Mouse (Mus musculus) thymus, postnatal 10 days (tissue): Measurements from ENCODE around the gene Cybc1.

Experiments used
- DNase-seq, 2 experiments: peaks; one replicate each; pipeline ENCODE4 v3.0.0; 2021; ENCODE audit warnings: low spot score in 2 of 2

The Cybc1 gene

DNA sequence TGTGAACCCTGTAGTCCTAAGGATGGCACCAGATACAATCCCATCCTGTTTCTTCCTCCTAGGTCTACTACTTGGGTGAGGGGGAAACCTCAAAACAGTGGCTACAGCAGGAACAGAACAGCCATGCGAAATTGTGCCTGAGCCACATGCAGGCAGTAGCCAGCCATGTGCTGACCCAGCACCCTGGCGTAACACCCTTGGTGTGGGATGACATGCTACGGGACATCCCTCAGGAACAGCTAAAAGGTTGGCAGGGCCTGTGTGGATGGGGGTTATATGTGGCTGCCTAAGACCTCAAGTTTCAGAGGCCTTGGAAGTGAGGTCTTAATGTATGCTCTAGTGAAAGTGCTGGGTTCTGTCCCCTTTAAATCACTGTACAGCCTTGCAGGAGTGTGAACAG lies 12.3 kb downstream of the Cybc1 start:
- no peak for DNase-seq

DNA sequence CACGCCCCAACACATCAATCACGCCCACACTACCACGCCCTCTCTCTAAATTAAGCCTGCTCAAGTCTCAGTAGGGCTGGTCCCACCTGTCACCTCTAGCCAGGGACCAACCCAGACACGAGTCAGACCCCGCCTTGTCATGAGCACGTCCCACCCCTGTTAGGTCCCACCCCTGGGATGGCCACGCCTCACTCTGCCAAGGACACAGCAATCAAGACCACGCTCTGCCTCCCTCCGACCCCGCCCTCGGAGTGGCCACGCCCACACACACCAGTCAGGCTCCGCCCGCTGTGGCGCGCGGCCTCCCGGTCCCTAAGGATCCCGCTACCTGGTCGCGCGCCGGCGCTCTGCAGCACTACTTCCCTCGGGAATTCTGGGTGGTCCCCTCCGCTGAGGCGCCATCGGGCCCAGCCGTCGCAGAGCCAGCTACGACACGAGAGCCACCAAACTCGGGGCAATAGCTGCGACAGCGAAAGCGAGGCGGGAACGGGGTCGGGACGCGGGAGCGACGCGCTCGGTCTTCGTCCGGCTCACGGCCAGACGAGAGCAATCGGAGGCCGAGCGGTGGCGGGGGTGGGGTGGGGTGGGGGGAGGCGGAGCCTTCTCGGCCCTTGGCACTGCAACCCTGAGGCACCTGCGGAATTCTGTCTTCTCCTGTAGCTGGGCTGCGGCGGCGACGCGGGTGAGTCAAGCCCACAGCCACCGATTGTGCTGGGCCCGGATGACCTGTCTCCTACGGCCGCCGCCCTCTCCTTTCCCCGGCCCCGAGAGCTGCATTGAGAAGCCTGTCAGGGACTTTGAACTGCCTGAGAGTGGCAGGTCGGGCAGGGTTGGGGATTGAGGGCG lies 24.7 kb downstream of the Cybc1 start, which contains the start of the genes Hexdc and Ogfod3:
Gene Hexdc (plus strand): TSS at position 273 of the 846 bp plus-strand sequence.
Gene Ogfod3 (minus strand): TSS at position 551 of the 846 bp plus-strand sequence.
- DNase-seq: peak; percentile 93 to 96

DNA sequence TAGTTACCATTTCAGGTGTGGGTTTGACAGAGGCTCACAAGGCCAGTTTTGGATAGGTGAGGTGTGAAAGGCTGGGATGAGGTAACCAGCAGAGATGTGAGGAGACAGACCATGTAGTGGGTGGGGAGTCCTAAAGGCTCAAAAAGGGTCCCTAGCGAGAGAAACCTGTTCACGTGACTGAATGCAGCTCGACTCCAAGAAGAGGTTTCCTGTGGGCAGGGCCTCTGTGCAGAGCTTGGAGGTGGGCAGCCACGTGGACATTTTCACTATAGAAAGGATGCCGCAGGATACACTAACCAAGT lies 25.3 kb downstream of the Cybc1 start:
- no peak for DNase-seq

DNA sequence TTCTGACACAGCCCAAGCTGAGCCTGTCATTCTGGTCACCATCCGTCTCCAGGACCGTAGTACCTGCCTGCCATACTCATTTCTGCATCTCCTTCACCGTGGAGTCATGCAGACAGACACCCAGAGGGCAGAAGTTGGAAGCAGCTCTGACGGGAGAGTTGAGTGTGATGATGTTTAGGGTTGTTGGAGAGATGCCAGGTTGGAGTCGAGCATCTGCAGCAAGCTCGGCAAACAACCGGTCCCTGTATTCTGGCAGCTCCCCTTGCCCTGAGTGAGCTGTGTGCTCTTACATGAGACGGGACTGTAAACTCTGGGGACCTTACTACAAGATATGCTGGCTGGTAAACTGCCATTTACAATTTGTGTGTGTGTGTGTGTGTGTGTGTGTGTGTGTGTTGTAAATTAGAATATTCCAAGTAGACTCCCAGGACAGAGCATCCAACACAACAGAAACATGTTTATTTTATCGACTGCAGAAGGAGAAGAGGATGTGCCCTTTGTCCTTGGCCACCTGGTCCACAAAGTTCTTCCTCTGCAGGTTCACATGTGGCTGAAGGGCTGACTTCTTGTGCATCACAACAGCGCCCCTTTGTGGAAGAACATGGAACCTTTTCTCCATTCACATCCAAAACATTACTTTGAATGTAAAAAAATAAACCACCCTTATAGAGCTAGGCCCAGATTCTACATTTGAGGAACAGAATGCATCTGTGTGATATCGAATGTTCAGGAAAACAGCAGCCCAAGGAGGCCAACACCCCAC lies 27.5 kb downstream of the Cybc1 start:
- DNase-seq: peak in 1 of 2 experiments; percentile 18

DNA sequence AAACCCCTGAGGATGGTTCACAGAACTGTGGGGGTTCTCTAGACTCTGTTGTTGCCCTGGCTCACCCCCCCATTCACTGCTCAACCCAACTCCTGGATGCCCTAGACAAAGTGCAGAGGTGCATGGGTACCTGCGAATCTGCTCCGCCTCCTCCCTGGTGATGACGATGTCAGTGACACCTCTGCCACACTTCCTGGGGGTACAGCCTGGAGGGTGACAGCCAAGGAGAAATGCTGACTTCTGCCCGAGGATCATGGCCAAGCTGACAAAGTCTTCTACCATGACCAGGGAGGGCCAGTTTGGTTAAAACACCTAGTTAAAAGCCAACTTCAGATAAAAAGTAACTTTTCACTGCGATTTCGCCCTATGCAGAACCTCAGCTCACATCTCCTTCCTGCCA lies 28.3 kb downstream of the Cybc1 start:
- DNase-seq: no peak

DNA sequence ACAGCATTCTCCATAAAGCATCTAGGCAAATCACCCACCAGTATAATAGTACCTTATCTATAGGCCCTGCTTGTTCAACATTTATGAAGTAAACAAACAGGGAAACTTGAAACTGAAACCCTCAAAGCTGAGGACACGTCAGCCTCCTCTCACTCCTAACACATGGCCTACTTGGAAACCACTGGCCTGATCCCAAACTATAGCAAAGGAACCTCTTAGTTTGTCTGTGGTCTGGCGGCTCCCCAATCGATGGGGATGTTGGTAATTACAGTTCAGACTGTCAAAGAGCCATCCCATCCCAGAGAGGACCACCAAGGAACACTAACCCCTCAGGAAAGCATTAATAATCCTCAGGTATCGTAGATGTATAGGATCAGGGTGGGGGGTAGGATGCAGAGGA lies 29.3 kb downstream of the Cybc1 start:
- DNase-seq: no peak

DNA sequence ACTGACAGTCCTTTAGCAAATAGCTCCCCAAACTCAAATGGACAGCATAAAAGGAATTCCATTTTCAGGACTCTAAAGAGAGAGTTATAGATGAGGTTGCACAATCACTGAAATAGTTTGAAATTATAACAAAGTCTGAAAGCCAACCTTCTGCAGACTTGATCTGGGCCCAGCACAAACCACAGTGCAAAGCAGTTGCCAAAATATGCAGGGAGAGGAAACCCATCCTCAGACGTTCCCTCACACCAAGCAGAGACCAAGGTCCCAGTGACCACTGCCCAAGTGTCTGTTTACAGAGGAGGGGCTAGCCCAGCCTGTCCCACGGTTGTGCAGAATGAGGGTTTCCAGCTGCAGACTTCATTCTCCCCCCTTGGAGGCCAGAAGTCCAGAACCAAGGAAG lies 30.5 kb downstream of the Cybc1 start:
- no peak for DNase-seq

DNA sequence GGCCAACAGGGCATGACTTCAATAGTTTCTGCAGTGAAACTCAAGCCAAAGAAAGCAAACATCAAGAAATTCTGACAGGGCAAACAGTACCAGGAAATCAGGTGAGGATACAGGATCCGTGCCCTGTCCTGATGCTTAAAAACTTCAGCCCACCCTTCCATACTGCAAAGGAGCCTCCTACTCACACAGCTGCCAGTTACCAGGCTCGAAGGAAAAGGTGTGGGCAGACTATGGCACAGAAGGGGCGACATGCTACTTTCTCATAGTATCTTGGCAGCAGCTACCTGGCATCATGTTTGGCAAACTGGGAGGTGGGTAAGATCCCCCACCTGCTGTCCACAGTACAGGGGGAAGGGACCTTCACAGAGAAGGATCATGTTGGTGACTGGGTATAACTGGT lies 35.7 kb downstream of the Cybc1 start:
- DNase-seq: no peak

DNA sequence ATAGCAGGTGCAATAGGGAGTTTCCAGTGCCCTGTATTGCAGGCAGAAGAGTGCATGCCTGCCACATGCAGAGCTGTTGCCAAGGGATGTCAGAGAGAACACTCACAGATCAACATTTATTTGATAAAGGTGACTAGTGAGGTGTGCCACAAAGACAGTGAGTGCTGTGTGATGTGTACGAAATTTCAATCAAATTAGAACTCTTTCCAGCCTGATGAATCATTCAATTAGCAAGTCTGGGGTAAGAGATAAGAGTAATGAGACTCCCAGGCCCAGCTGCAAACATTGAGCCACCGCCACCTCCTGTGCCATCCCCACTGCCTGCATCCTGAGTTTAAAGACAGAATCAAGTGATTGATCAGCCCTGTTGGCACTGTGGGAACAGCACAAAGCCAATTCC lies 36.4 kb downstream of the Cybc1 start:
- no peak for DNase-seq

DNA sequence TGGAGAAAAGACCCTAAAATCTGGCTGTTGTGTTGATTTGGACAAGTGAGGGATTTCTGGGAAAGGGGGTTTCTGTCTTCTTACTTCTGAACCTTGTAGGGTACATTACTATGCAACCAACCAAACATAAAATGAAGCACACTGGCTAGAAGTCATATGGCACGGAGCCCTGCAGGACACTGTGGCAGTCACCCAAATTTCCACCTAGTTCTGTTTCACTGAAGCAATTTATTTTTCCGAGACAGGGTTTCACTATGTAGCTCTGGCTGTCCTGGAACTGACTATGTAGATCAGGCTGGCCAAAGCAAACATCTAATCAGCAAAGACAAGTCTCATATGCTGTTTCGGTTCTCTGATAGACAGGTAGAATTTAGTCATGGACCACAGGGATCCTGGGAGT lies 39.4 kb downstream of the Cybc1 start:
- no peak for DNase-seq

DNA sequence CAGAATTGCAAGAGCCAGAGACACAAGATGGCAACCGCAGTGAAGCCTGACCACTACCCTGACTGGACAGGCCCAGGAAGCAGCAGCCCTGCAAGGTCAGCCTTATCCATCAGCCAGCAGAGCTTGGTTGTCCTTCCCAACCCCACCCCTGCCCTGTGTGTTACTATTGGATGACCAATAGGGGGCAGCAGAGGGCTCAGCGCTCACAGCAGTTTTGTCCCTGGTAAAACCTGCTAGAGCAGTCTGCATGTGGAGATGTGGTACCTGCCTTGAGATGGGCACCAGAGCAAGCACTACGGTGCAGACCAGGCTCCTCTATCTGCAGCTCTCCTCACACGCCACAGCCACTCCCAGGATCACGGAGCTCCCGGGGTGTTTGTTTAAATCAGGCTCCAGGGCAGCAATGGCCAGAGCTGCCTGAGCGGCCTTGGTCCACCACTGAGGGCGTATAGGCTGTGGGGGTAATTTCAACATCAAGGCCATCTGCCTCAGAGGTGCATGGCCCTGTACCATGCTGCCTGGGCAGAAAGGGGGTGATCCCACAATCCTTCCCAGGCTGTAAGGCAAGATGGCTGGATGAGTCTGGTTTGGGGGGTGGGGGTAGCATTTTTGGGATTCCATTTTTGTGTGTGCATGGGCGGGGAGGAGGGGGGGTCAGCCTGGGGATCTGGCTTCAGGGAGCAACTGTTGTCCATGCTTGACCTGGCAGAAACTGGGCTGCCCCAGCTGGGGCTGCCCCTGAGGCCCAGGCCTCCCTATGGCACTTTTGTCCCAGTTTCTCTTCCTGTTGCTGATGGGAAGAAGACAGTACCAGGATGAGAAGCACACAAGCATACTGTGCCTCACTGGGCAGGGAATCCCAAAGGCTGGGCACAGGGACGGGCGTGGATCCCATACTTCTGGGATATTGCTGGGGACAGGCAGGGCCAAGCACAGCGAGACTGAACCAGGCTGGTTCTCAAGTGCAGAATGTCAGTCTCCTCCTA lies 52.5 kb downstream of the Cybc1 start:
- peak in 1 of 2 experiments; percentile 70 for DNase-seq

DNA sequence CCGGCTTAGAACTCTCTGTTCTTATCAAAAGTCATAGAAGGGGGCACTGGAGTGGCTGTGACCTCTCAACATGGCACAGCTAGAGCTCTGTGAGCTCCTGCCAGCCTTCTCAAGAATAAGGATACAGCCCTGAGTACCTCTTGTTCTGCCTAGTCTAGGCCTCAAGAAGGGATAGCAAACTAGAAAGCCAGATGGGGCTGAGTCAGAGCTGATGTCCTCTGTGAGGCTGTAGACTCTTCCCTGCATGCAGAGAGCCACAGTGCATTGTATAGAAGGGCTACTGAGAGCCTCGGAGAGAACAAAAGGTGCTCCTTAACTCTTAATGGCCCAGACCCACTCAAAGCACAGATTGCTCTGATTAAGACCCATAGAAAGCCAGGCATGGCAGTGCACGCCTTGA lies 54.9 kb downstream of the Cybc1 start:
- no peak for DNase-seq

DNA sequence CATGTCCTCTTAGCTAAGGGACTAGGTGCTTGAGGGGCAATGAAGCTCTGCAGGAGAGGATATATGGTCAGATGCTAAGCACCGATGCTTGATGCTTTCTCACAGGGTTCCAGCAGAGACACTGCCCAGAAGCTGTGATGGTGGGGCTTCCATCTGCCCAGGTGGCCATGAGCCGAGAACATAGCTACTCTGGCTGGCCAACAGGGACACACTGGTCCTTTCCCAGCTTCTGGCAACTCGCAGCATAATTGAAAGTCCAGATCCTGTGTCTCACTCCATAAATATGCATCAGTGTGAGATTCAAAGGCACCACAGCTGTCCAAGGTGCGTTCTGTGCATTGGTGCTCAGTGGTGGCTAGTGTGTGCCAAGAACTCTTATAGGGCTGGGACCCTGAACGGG lies 55.9 kb downstream of the Cybc1 start:
- DNase-seq: no peak
